Mouse (Mus musculus) midbrain, postnatal 0 days (tissue): ENCODE results near the gene Ciao1. TPM values are rescaled to one million over a fixed set of nuclear protein-coding genes. Genes with fewer than 3 reads are reported as not detected.
A peak's percentile ranks its signal among the peaks of the same experiment; 100 is the strongest.

Source experiments
- ATAC-seq: fragments of 200-750 bp; cut with Nextera tagmentation; 2 replicates; pipeline ENCODE4 v1.8.0; 2017; ENCODE audit warnings: moderate number of reproducible peaks, mild to moderate bottlenecking, moderate TSS enrichment, moderate library complexity; ENCODE audit not compliant: low FRiP score
- DNase-seq: peaks from one replicate; pipeline ENCODE4 v3.0.0-alpha.2; 2015; ENCODE audit warnings: low spot score
- H3K27ac ChIP-seq: fragments of 300-500 bp; sonication (generic); 2 replicates; pipeline ENCODE4 v1.5.1; 2014; ENCODE audit warnings: low read depth, mild to moderate bottlenecking, low read length, mixed read lengths
- H3K27me3 ChIP-seq: fragments of 300-500 bp; sonication (generic); 2 replicates; pipeline ENCODE4 v1.6.1; 2014; ENCODE audit warnings: low read length, control low read depth, mixed read lengths; ENCODE audit not compliant: insufficient read depth
- H3K36me3 ChIP-seq: fragments of 300-500 bp; sonication (generic); 2 replicates; pipeline ENCODE4 v1.6.1; 2014; ENCODE audit warnings: low read length, control low read depth, mixed read lengths; ENCODE audit not compliant: insufficient read depth
- H3K4me1 ChIP-seq: fragments of 300-500 bp; sonication (generic); 2 replicates; pipeline ENCODE4 v1.6.1; 2014; ENCODE audit warnings: mild to moderate bottlenecking, control low read depth, antibody characterized with exemption, low read length, mixed read lengths; ENCODE audit not compliant: insufficient read depth
- H3K4me2 ChIP-seq: fragments of 300-500 bp; sonication (generic); 2 replicates; pipeline ENCODE4 v1.6.1; 2014; ENCODE audit warnings: low read depth, mild to moderate bottlenecking, low read length, mixed read lengths; ENCODE audit not compliant: poor library complexity, severe bottlenecking
- H3K4me3 ChIP-seq: fragments of 300-500 bp; sonication (generic); 2 replicates; pipeline ENCODE4 v1.5.1; 2014; ENCODE audit warnings: low read depth, mild to moderate bottlenecking, low read length, moderate library complexity
- H3K9ac ChIP-seq: fragments of 300-500 bp; sonication (generic); replicated peaks from 2 replicates; pipeline ENCODE4 v1.6.1; 2014; ENCODE audit warnings: mild to moderate bottlenecking, low read length, moderate library complexity, mixed read lengths; ENCODE audit not compliant: poor library complexity, severe bottlenecking
- H3K9me3 ChIP-seq: fragments of 300-500 bp; sonication (generic); 2 replicates; pipeline ENCODE4 v1.6.1; 2016; ENCODE audit warnings: low read length, control low read depth
- CTCF ChIP-seq: IDR thresholded peaks from 2 replicates; pipeline ENCODE4 v1.5.1; 2016; ENCODE audit warnings: antibody characterized with exemption, mild to moderate bottlenecking
- WGBS: fragments of 180-500 bp; shearing (Covaris S2); extraction: QIAGEN DNeasy Blood & Tissue Kit; methylation state at CpG from one replicate; pipeline ENCODE4 v1.1.7; 2014; 5-methylcytosine and 5-hydroxymethylcytosine counted together
- polyA plus RNA-seq: library from polyadenylated mRNA; unstranded; fragments of >200 nt; fragmentation: Nextera tagmentation; extraction: Ambion mirVana; gene quantifications from 2 replicates; pipeline ENCODE4 v1.2.1, GENCODE M21; 2015
- total RNA-seq: library from RNA; depleted of rRNA; stranded (reverse); fragments of >200 nt; gene quantifications from 2 replicates; pipeline ENCODE4 v1.2.3, GENCODE M21; 2014

The Ciao1 gene
- total and polyA plus RNA-seq, 2 experiments from 2014 or later: 23.9 to 33.9 TPM

- DNase-seq: no peak
These were observed 9.6 kb downstream of the Ciao1 start for GRCm38 (mm10) chr2:127237897-127238610.

GRCm38 (mm10) chr2:127225261-127225660 is 22.4 kb downstream of the Ciao1 start:
- DNase-seq (no peak), ATAC-seq (no peak)
- Histone ChIP-seq H3K4me3 (no peak overlapping the region), H3K9ac (no peak overlapping the region), H3K9me3 (no peaks in the 10 kb centered on the region), H3K27ac (no peak overlapping the region), H3K36me3 (peaks cover 82% of the 10 kb centered on the region), H3K27me3 (no peaks in the 10 kb centered on the region), H3K4me1 (no peaks in the 10 kb centered on the region), H3K4me2 (no peak overlapping the region)
- peak; percentile 13; the same call in 1 of the 2 replicates for TF ChIP-seq CTCF
- 98% methylated on average over 3 of the region's 3 CpGs for WGBS

More at GRCm38 (mm10) chr2:127237897-127238610, 9.6 kb downstream of the Ciao1 start:
- TF ChIP-seq CTCF: no peak
- no peak overlapping the region for H3K27ac ChIP-seq
- H3K4me1 ChIP-seq: no peaks in the 10 kb centered on the region
- H3K4me2 ChIP-seq: no peak overlapping the region
- peaks cover 68% of the 10 kb centered on the region for H3K36me3 ChIP-seq
- H3K4me3 ChIP-seq: no peak overlapping the region
- 95% methylated on average over 11 of the region's 11 CpGs for WGBS
- H3K27me3 ChIP-seq: no peaks in the 10 kb centered on the region
- H3K9ac ChIP-seq: no peak overlapping the region
- no peaks in the 10 kb centered on the region for H3K9me3 ChIP-seq
- no peak for ATAC-seq

- Histone ChIP-seq H3K27me3 (no peaks in the 10 kb centered on the region), H3K4me1 (no peaks in the 10 kb centered on the region), H3K36me3 (peaks cover 76% of the 10 kb centered on the region), H3K27ac (no peak overlapping the region), H3K4me3 (no peak overlapping the region), H3K4me2 (no peak overlapping the region), H3K9ac (no peak overlapping the region), H3K9me3 (no peaks in the 10 kb centered on the region)
- no peak for TF ChIP-seq CTCF
- DNase-seq: no peak
- 95% methylated on average over 5 of the region's 5 CpGs for WGBS
- no peak for ATAC-seq
These were observed 29.9 kb downstream of the Ciao1 start for GRCm38 (mm10) chr2:127217746-127218145.

- Histone ChIP-seq H3K27ac (no peak overlapping the region), H3K4me3 (no peak overlapping the region), H3K27me3 (no peaks in the 10 kb centered on the region), H3K9me3 (no peaks in the 10 kb centered on the region), H3K4me2 (no peak overlapping the region), H3K9ac (no peak overlapping the region), H3K36me3 (peaks cover 39% of the 10 kb centered on the region), H3K4me1 (0 out of 2 replicates have a peak, but pooled peaks cover 6% of the 10 kb centered on the region)
- no peak for TF ChIP-seq CTCF
- ATAC-seq (no peak), DNase-seq (no peak)
- 94% methylated on average over 11 of the region's 11 CpGs for WGBS
These were observed 36.9 kb downstream of the Ciao1 start for GRCm38 (mm10) chr2:127210701-127211100.

GRCm38 (mm10) chr2:127208452-127208769 is 39.2 kb downstream of the Ciao1 start:
- ATAC-seq: no peak
- no peaks in the 10 kb centered on the region for H3K9me3 ChIP-seq
- no peak for DNase-seq
- peak overlapping the region; percentile 73 for H3K27ac ChIP-seq
- peak overlapping the region; percentile 82 for H3K4me3 ChIP-seq
- no peaks in the 10 kb centered on the region for H3K27me3 ChIP-seq
- peak overlapping the region; percentile 80 for H3K9ac ChIP-seq
- TF ChIP-seq CTCF: no peak
- WGBS: 0% methylated on average over 17 of the region's 17 CpGs
- 0 out of 2 replicates have a peak, but pooled peaks cover 6% of the 10 kb centered on the region for H3K4me1 ChIP-seq
- peaks cover 24% of the 10 kb centered on the region for H3K36me3 ChIP-seq
- H3K4me2 ChIP-seq: peak overlapping the region; percentile 76
